Mouse (Mus musculus) hindbrain, postnatal 0 days (tissue): ENCODE data around the gene Nup43. TPM values are rescaled to one million over a fixed set of nuclear protein-coding genes. Genes with fewer than 3 reads are reported as not detected.
"Not testable (repeated sequence)": the region's sequence is repeated elsewhere in the genome, so short reads cannot be mapped to it uniquely, and the experiment has no call there.

Experiments
- ATAC-seq: fragments of 200-750 bp; cut with Nextera tagmentation; 2 replicates; pipeline ENCODE4 v1.8.0; 2017; ENCODE audit warnings: mild to moderate bottlenecking, moderate TSS enrichment, moderate library complexity
- DNase-seq: peaks from one replicate; pipeline ENCODE4 v3.0.0-alpha.2; 2015; ENCODE audit warnings: low spot score
- H3K27ac ChIP-seq: fragments of 300-500 bp; sonication (generic); 2 replicates; pipeline ENCODE4 v1.5.1; 2014; ENCODE audit warnings: mild to moderate bottlenecking
- H3K27me3 ChIP-seq: fragments of 300-500 bp; sonication (generic); 2 replicates; pipeline ENCODE4 v1.6.1; 2014; ENCODE audit warnings: low read length, mixed read lengths; ENCODE audit not compliant: insufficient read depth
- H3K36me3 ChIP-seq: fragments of 300-500 bp; sonication (generic); 2 replicates; pipeline ENCODE4 v1.6.1; 2014; ENCODE audit warnings: low read length, mixed read lengths; ENCODE audit not compliant: insufficient read depth
- H3K4me1 ChIP-seq: fragments of 300-500 bp; sonication (generic); 2 replicates; pipeline ENCODE4 v1.6.1; 2014; ENCODE audit warnings: antibody characterized with exemption, low read length, mixed read lengths; ENCODE audit not compliant: insufficient read depth
- H3K4me2 ChIP-seq: fragments of 300-500 bp; sonication (generic); 2 replicates; pipeline ENCODE4 v1.6.1; 2014; ENCODE audit warnings: low read depth, mild to moderate bottlenecking, low read length, moderate library complexity, mixed read lengths
- H3K4me3 ChIP-seq: fragments of 300-500 bp; sonication (generic); 2 replicates; pipeline ENCODE4 v1.5.1; 2014; ENCODE audit warnings: low read length
- H3K9ac ChIP-seq: fragments of 300-500 bp; sonication (generic); replicated peaks from 2 replicates; pipeline ENCODE4 v1.6.1; 2014; ENCODE audit warnings: mild to moderate bottlenecking, low read length, moderate library complexity, mixed read lengths
- H3K9me3 ChIP-seq: fragments of 300-500 bp; sonication (generic); 2 replicates; pipeline ENCODE4 v1.6.1; 2016; ENCODE audit warnings: low read length, mixed read lengths
- CTCF ChIP-seq: IDR thresholded peaks from 2 replicates; pipeline ENCODE4 v1.5.1; 2016; ENCODE audit warnings: antibody characterized with exemption, control low read depth, low read depth
- WGBS: fragments of 180-500 bp; shearing (Covaris S2); extraction: QIAGEN DNeasy Blood & Tissue Kit; methylation state at CpG from one replicate; pipeline ENCODE4 v1.1.7; 2014; 5-methylcytosine and 5-hydroxymethylcytosine counted together
- polyA plus RNA-seq: library from polyadenylated mRNA; unstranded; fragments of >200 nt; fragmentation: Nextera tagmentation; extraction: Ambion mirVana; gene quantifications from 2 replicates; pipeline ENCODE4 v1.2.1, GENCODE M21; 2015
- total RNA-seq: library from RNA; depleted of rRNA; stranded (reverse); fragments of >200 nt; gene quantifications from 2 replicates; pipeline ENCODE4 v1.2.3, GENCODE M21; 2014; rRNA removed

Nup43 gene
- total RNA-seq (10.2 and 11.6 TPM in 2 replicates), polyA plus RNA-seq (20.2 and 20.9 TPM in 2 replicates)

- Histone ChIP-seq H3K4me3 (peak within 1 kb of the TSS; percentile 86), H3K4me1 (peaks cover 4% of the 10 kb centered on the region; the same call in 1 of the 2 replicates), H3K9me3 (no peaks in the 10 kb centered on the region), H3K27ac (peak within 1 kb of the TSS; percentile 71; the same call in 1 of the 2 replicates), H3K36me3 (no peaks in the 10 kb centered on the region; the same call in 1 of the 2 replicates), H3K27me3 (no peaks in the 10 kb centered on the region), H3K9ac (peak within 1 kb of the TSS; percentile 65), H3K4me2 (peak within 1 kb of the TSS; percentile 85)
- WGBS: 0% methylated on average over 24 of the region's 24 CpGs
- no peak for TF ChIP-seq CTCF
- DNase-seq: peak; percentile 96
- ATAC-seq: peak; percentile 87
Measured at GRCm38 (mm10) chr10:7667342-7667802, at the start of gene Nup43. Nup43 (plus strand) TSS chr10:7667503.

- H3K9me3 ChIP-seq, H3K4me3 ChIP-seq, H3K36me3 ChIP-seq, H3K4me2 ChIP-seq, H3K9ac ChIP-seq, H3K27ac ChIP-seq, DNase-seq, H3K27me3 ChIP-seq, ATAC-seq, H3K4me1 ChIP-seq: not testable (repeated sequence)
- WGBS: 38% methylated on average over 3 of the region's 3 CpGs
Measured at GRCm38 (mm10) chr10:7617556-7617955, 49.7 kb upstream of the Nup43 start.

- H3K4me3 ChIP-seq: no peak overlapping the region
- H3K36me3 ChIP-seq: no peaks in the 10 kb centered on the region
- DNase-seq (no peak), ATAC-seq (peak; percentile 43; the same call in 1 of the 2 replicates)
- H3K27ac ChIP-seq: no peak overlapping the region
- TF ChIP-seq CTCF: no peak
- H3K9me3 ChIP-seq: peaks cover under 1% of the 10 kb centered on the region
- no peak overlapping the region for H3K4me2 ChIP-seq
- 72% methylated on average over 5 of the region's 5 CpGs for WGBS
- no peak overlapping the region for H3K9ac ChIP-seq
- no peaks in the 10 kb centered on the region for H3K27me3 ChIP-seq
- H3K4me1 ChIP-seq: no peaks in the 10 kb centered on the region
Measured at GRCm38 (mm10) chr10:7619821-7620241, 47.5 kb upstream of the Nup43 start.

- H3K4me3 ChIP-seq: no peak overlapping the region
- no peak for ATAC-seq
- no peak for TF ChIP-seq CTCF
- H3K4me1 ChIP-seq: no peaks in the 10 kb centered on the region
- no peak overlapping the region for H3K4me2 ChIP-seq
- DNase-seq: no peak
- no peaks in the 10 kb centered on the region for H3K27me3 ChIP-seq
- H3K9me3 ChIP-seq: no peaks in the 10 kb centered on the region
- no peak overlapping the region for H3K9ac ChIP-seq
- WGBS: 75% methylated on average over 5 of the region's 5 CpGs
- no peaks in the 10 kb centered on the region for H3K36me3 ChIP-seq
- no peak overlapping the region for H3K27ac ChIP-seq
Measured at GRCm38 (mm10) chr10:7620723-7621122, 46.6 kb upstream of the Nup43 start.

GRCm38 (mm10) chr10:7622378-7622777 lies 44.9 kb upstream of the Nup43 start:
- no peaks in the 10 kb centered on the region for H3K27me3 ChIP-seq
- no peak overlapping the region for H3K9ac ChIP-seq
- no peak for DNase-seq
- no peaks in the 10 kb centered on the region for H3K4me1 ChIP-seq
- no peak overlapping the region for H3K4me2 ChIP-seq
- no peak overlapping the region for H3K27ac ChIP-seq
- no peaks in the 10 kb centered on the region; the same call in 1 of the 2 replicates for H3K36me3 ChIP-seq
- H3K4me3 ChIP-seq: no peak overlapping the region
- TF ChIP-seq CTCF: no peak
- no peak for ATAC-seq
- no peaks in the 10 kb centered on the region for H3K9me3 ChIP-seq
- WGBS: 94% methylated on average over 3 of the region's 3 CpGs

GRCm38 (mm10) chr10:7623861-7624518 lies 43.3 kb upstream of the Nup43 start:
- ATAC-seq (no peak), DNase-seq (no peak)
- H3K9ac ChIP-seq: no peak overlapping the region
- TF ChIP-seq CTCF: no peak
- peaks cover under 1% of the 10 kb centered on the region; the same call in 1 of the 2 replicates for H3K36me3 ChIP-seq
- H3K27ac ChIP-seq: no peak overlapping the region
- H3K4me2 ChIP-seq: no peak overlapping the region
- H3K9me3 ChIP-seq: no peaks in the 10 kb centered on the region
- H3K4me3 ChIP-seq: no peak overlapping the region
- no peaks in the 10 kb centered on the region for H3K27me3 ChIP-seq
- no peaks in the 10 kb centered on the region for H3K4me1 ChIP-seq
- WGBS: 95% methylated on average over 3 of the region's 3 CpGs

- H3K27me3 ChIP-seq: no peaks in the 10 kb centered on the region
- DNase-seq: no peak
- no peak overlapping the region for H3K27ac ChIP-seq
- 94% methylated on average over 4 of the region's 4 CpGs for WGBS
- no peak overlapping the region for H3K9ac ChIP-seq
- TF ChIP-seq CTCF: no peak
- no peak for ATAC-seq
- H3K4me2 ChIP-seq: no peak overlapping the region
- H3K4me1 ChIP-seq: no peaks in the 10 kb centered on the region
- no peaks in the 10 kb centered on the region for H3K9me3 ChIP-seq
- peaks cover 5% of the 10 kb centered on the region; the same call in 1 of the 2 replicates for H3K36me3 ChIP-seq
- H3K4me3 ChIP-seq: no peak overlapping the region
Measured at GRCm38 (mm10) chr10:7629092-7629491, 38.2 kb upstream of the Nup43 start.
